Mouse (Mus musculus): Measurements from ENCODE around the gene Pde2a. TPM values are rescaled to one million over a fixed set of nuclear protein-coding genes. Genes with fewer than 3 reads are reported as not detected.

Pde2a gene
- polyA plus RNA-seq, 1 experiment = 17.6 TPM

GRCm38 (mm10) chr7:101389256-101389655 lies 32.2 kb upstream of the Pde2a start:
- H3K27me3 ChIP-seq (ENCODE audit: control insufficient read depth, insufficient read depth, low read length) = no peaks in the 10 kb centered on the region
- no peak overlapping the region for H3K27ac ChIP-seq (ENCODE audit: insufficient read depth, low read depth, low read length)
- peaks cover 4% of the 10 kb centered on the region; the same call in 1 of the 2 replicates for H3K4me1 ChIP-seq (ENCODE audit: control insufficient read depth, insufficient read depth, insufficient read length, low read length)
- WGBS = 85% methylated on average over 6 of the region's 6 CpGs
- TF ChIP-seq CTCF (IDR thresholded peaks at IDR 0.05; ENCODE audit: extremely low read depth, insufficient read length, insufficient replicate concordance, low read depth, low read length) (no peak), POLR2A (IDR thresholded peaks at IDR 0.05; ENCODE audit: low read depth, low read length) (no peak)
- peaks cover 63% of the 10 kb centered on the region for H3K36me3 ChIP-seq (ENCODE audit: control insufficient read depth, insufficient read depth, low read length)
- H3K4me3 ChIP-seq (ENCODE audit: low read depth, low read length) = no peak overlapping the region

GRCm38 (mm10) chr7:101391909-101392479 lies 29.5 kb upstream of the Pde2a start:
- H3K36me3 ChIP-seq (ENCODE audit: control insufficient read depth, insufficient read depth, low read length) = peaks cover 66% of the 10 kb centered on the region
- no peak overlapping the region for H3K27ac ChIP-seq (ENCODE audit: insufficient read depth, low read depth, low read length)
- H3K27me3 ChIP-seq (ENCODE audit: control insufficient read depth, insufficient read depth, low read length) = no peaks in the 10 kb centered on the region

GRCm38 (mm10) chr7:101393015-101393414 lies 28.5 kb upstream of the Pde2a start:
- peak overlapping the region; percentile 13; the same call in 1 of the 2 replicates for H3K27ac ChIP-seq (ENCODE audit: insufficient read depth, low read depth, low read length)
- no peak overlapping the region for H3K4me3 ChIP-seq (ENCODE audit: low read depth, low read length)
- TF ChIP-seq POLR2A (IDR thresholded peaks at IDR 0.05; ENCODE audit: low read depth, low read length) (no peak), CTCF (IDR thresholded peaks at IDR 0.05; ENCODE audit: extremely low read depth, insufficient read length, insufficient replicate concordance, low read depth, low read length) (no peak)
- WGBS = 65% methylated on average over 4 of the region's 4 CpGs
- no peaks in the 10 kb centered on the region for H3K27me3 ChIP-seq (ENCODE audit: control insufficient read depth, insufficient read depth, low read length)
- no peaks in the 10 kb centered on the region; the same call in 1 of the 2 replicates for H3K4me1 ChIP-seq (ENCODE audit: control insufficient read depth, insufficient read depth, insufficient read length, low read length)
- peaks cover 68% of the 10 kb centered on the region for H3K36me3 ChIP-seq (ENCODE audit: control insufficient read depth, insufficient read depth, low read length)

More at GRCm38 (mm10) chr7:101391909-101392479, 29.5 kb upstream of the Pde2a start:
- Histone ChIP-seq H3K4me1 (ENCODE audit: control insufficient read depth, insufficient read depth, insufficient read length, low read length) (no peaks in the 10 kb centered on the region; the same call in 1 of the 2 replicates), H3K4me3 (ENCODE audit: low read depth, low read length) (no peak overlapping the region)
- no peak for TF ChIP-seq CTCF (IDR thresholded peaks at IDR 0.05; ENCODE audit: extremely low read depth, insufficient read length, insufficient replicate concordance, low read depth, low read length)
- WGBS = 72% methylated on average over 4 of the region's 4 CpGs

GRCm38 (mm10) chr7:101393694-101394504 lies 27.6 kb upstream of the Pde2a start:
- H3K27me3 ChIP-seq (ENCODE audit: control insufficient read depth, insufficient read depth, low read length) = no peaks in the 10 kb centered on the region
- 66% methylated on average over 8 of the region's 8 CpGs for WGBS
- H3K36me3 ChIP-seq (ENCODE audit: control insufficient read depth, insufficient read depth, low read length) = peaks cover 66% of the 10 kb centered on the region
- no peaks in the 10 kb centered on the region; the same call in 1 of the 2 replicates for H3K4me1 ChIP-seq (ENCODE audit: control insufficient read depth, insufficient read depth, insufficient read length, low read length)
- H3K4me3 ChIP-seq (ENCODE audit: low read depth, low read length) = peak overlapping the region; percentile 17; the same call in 1 of the 2 replicates
- no peak for TF ChIP-seq POLR2A (IDR thresholded peaks at IDR 0.05; ENCODE audit: low read depth, low read length)
- no peak for TF ChIP-seq CTCF (IDR thresholded peaks at IDR 0.05; ENCODE audit: extremely low read depth, insufficient read length, insufficient replicate concordance, low read depth, low read length)
- H3K27ac ChIP-seq (ENCODE audit: insufficient read depth, low read depth, low read length) = peak overlapping the region; percentile 13; the same call in 1 of the 2 replicates

- WGBS = 87% methylated on average over 3 of the region's 3 CpGs
- H3K36me3 ChIP-seq (ENCODE audit: control insufficient read depth, insufficient read depth, low read length) = peaks cover 66% of the 10 kb centered on the region
- TF ChIP-seq POLR2A (IDR thresholded peaks at IDR 0.05; ENCODE audit: low read depth, low read length) = no peak
- TF ChIP-seq CTCF (IDR thresholded peaks at IDR 0.05; ENCODE audit: extremely low read depth, insufficient read length, insufficient replicate concordance, low read depth, low read length) = no peak
- H3K4me3 ChIP-seq (ENCODE audit: low read depth, low read length) = peak overlapping the region; percentile 17
- H3K4me1 ChIP-seq (ENCODE audit: control insufficient read depth, insufficient read depth, insufficient read length, low read length) = no peaks in the 10 kb centered on the region; the same call in 1 of the 2 replicates
- H3K27me3 ChIP-seq (ENCODE audit: control insufficient read depth, insufficient read depth, low read length) = no peaks in the 10 kb centered on the region
- H3K27ac ChIP-seq (ENCODE audit: insufficient read depth, low read depth, low read length) = no peak overlapping the region
These were observed 26.9 kb upstream of the Pde2a start for GRCm38 (mm10) chr7:101394569-101394968.

GRCm38 (mm10) chr7:101395471-101395870 lies 26.0 kb upstream of the Pde2a start:
- Histone ChIP-seq H3K27ac (ENCODE audit: insufficient read depth, low read depth, low read length) (no peak overlapping the region), H3K4me1 (ENCODE audit: control insufficient read depth, insufficient read depth, insufficient read length, low read length) (no peaks in the 10 kb centered on the region; the same call in 1 of the 2 replicates), H3K27me3 (ENCODE audit: control insufficient read depth, insufficient read depth, low read length) (no peaks in the 10 kb centered on the region), H3K4me3 (ENCODE audit: low read depth, low read length) (no peak overlapping the region), H3K36me3 (ENCODE audit: control insufficient read depth, insufficient read depth, low read length) (peaks cover 68% of the 10 kb centered on the region)
- WGBS = 72% methylated on average over 2 of the region's 2 CpGs
- TF ChIP-seq POLR2A (IDR thresholded peaks at IDR 0.05; ENCODE audit: low read depth, low read length) (no peak), CTCF (IDR thresholded peaks at IDR 0.05; ENCODE audit: extremely low read depth, insufficient read length, insufficient replicate concordance, low read depth, low read length) (no peak)

- 92% methylated on average over 4 of the region's 4 CpGs for WGBS
- no peak overlapping the region for H3K4me3 ChIP-seq (ENCODE audit: low read depth, low read length)
- TF ChIP-seq CTCF (IDR thresholded peaks at IDR 0.05; ENCODE audit: extremely low read depth, insufficient read length, insufficient replicate concordance, low read depth, low read length) (no peak), POLR2A (IDR thresholded peaks at IDR 0.05; ENCODE audit: low read depth, low read length) (no peak)
These were observed 24.3 kb upstream of the Pde2a start for GRCm38 (mm10) chr7:101397175-101397574.

More at GRCm38 (mm10) chr7:101397175-101397574, 24.3 kb upstream of the Pde2a start:
- no peaks in the 10 kb centered on the region for H3K27me3 ChIP-seq (ENCODE audit: control insufficient read depth, insufficient read depth, low read length)
- no peaks in the 10 kb centered on the region; the same call in 1 of the 2 replicates for H3K4me1 ChIP-seq (ENCODE audit: control insufficient read depth, insufficient read depth, insufficient read length, low read length)
- H3K36me3 ChIP-seq (ENCODE audit: control insufficient read depth, insufficient read depth, low read length) = peaks cover 70% of the 10 kb centered on the region
- H3K27ac ChIP-seq (ENCODE audit: insufficient read depth, low read depth, low read length) = no peak overlapping the region

Measured in small intestine, adult 2 months (tissue).